Mouse (Mus musculus): Measurements from ENCODE around the gene Snrpg. TPM values are rescaled to one million over a fixed set of nuclear protein-coding genes. Genes with fewer than 3 reads are reported as not detected.

Gene Snrpg
- polyA plus RNA-seq, 1 experiment from 2014 or later: 479 TPM

DNA sequence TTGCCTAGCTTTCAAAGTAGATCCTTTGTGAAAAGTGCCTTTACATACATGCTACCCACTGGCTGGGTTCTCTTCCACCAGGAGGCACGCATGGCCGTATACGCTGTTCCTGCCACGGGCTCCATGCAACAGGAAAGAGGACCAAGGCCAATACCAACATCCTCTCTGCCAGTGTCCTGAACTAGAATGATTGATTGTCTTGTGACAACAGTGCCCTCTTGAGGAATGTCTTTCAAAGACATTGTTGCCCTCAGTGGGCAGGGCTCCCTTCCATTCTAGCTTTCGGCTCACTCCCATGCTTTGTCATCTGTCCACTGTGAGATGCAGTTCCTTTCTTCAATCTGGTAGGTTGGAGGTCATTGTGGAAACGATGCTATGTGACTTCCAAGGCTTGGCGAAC, 21.8 kb upstream of the Snrpg start:
- no peak for ATAC-seq (ENCODE audit: low FRiP score)
- Histone ChIP-seq H3K4me2 (no peak overlapping the region), H3K27ac (no peak overlapping the region), H3K4me1 (replicated peaks) (peaks cover 2% of the 10 kb centered on the region), H3K4me3 (no peak overlapping the region), H3K27me3 (no peaks in the 10 kb centered on the region), H3K9ac (no peak overlapping the region), H3K9me3 (no peaks in the 10 kb centered on the region), H3K36me3 (no peaks in the 10 kb centered on the region)
- 60% methylated on average over 7 of the region's 7 CpGs for WGBS

DNA sequence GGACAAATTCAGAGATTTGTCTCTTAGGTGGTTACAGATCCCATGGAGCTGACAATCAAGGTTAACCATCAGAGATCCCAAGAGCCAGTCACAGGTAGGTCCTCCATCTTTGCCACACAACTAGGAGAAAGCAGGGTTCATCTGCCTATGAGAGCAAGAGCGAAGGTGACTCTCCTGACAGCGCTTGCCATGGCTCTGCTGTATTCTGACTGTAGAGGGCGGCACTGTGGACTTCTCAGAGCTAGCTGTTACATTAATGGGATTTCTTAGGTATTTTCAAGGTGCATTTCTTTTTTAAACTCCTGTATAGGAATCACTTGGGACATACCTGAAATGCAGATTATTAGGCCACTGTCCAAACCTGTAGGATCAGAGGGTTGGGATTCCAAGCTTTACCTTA, 16.2 kb upstream of the Snrpg start:
- Histone ChIP-seq H3K36me3 (no peaks in the 10 kb centered on the region), H3K4me1 (replicated peaks) (no peaks in the 10 kb centered on the region), H3K9ac (no peak overlapping the region), H3K4me2 (no peak overlapping the region), H3K9me3 (no peaks in the 10 kb centered on the region), H3K27ac (no peak overlapping the region), H3K27me3 (no peaks in the 10 kb centered on the region), H3K4me3 (no peak overlapping the region)
- 59% methylated on average over 3 of the region's 3 CpGs for WGBS
- ATAC-seq (ENCODE audit: low FRiP score): no peak

DNA sequence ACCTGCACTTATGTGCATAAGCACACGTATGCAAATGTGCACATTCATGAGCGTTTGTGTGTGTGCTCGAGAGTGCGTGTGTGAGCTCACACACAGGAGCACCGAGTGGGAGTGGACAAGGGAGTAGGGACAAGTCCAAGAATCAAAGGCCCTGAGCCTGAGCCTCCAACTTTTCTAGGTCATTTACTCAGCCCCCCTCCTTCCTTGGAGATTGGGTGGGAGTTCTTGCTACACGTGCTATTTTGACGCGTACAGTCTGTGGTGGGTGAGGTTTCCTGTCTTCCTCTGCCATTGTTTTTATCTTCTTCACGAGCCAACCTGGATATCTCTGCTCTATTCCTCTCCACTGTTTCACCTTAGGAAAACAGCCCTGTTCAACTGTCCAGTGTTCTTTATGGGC, 14.1 kb upstream of the Snrpg start:
- 86% methylated on average over 9 of the region's 9 CpGs for WGBS
- no peak for ATAC-seq (ENCODE audit: low FRiP score)
- no peaks in the 10 kb centered on the region for H3K36me3 ChIP-seq
- no peaks in the 10 kb centered on the region for H3K4me1 ChIP-seq (replicated peaks)
- H3K4me2 ChIP-seq: no peak overlapping the region
- no peaks in the 10 kb centered on the region for H3K27me3 ChIP-seq
- H3K27ac ChIP-seq: no peak overlapping the region
- H3K9me3 ChIP-seq: no peaks in the 10 kb centered on the region
- H3K9ac ChIP-seq: no peak overlapping the region
- H3K4me3 ChIP-seq: no peak overlapping the region

DNA sequence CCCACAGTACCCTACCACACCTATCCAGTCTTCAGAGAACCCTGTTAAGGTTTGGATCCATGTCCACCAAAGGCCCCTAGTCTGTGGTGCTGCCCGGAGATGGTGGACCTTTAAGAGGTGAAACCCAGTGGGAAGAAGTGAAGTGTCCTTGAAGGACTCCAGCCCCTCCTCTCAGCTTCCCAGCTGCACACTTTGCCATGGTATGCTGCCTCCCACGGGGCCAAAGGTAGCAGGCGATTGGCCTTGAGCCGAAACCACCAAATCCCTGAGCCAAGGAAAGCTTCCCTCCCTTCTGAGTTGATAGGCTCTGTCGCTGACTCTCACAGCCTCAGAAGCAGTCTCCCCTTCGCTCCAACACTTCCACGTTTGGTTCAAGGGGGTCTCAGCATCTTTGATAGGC, 10.4 kb upstream of the Snrpg start:
- Histone ChIP-seq H3K9ac (no peak overlapping the region), H3K4me1 (replicated peaks) (peaks cover 10% of the 10 kb centered on the region), H3K36me3 (no peaks in the 10 kb centered on the region), H3K4me3 (no peak overlapping the region), H3K27ac (no peak overlapping the region), H3K27me3 (no peaks in the 10 kb centered on the region), H3K9me3 (no peaks in the 10 kb centered on the region), H3K4me2 (no peak overlapping the region)
- ATAC-seq (ENCODE audit: low FRiP score): no peak
- WGBS: 74% methylated on average over 7 of the region's 7 CpGs

DNA sequence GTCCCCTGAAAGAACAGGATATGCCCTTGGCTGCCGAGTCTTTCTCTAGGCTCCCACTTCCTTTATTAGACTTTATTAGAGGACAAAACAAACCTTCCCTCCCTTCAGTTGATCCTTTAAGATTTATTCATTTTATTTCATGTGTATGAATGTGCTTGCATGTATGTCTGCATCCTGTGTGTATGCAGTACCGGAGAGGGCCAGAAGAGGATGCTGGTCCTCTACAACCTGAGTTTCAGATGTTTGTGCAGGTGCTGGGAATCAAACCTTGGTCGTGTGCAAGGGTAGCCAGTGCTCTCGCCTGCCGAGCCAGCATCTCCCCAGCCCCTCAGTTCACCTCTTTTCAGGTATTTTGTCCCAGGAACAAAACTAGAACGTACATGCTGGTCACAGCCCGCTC, 9.7 kb upstream of the Snrpg start:
- Histone ChIP-seq H3K4me1 (replicated peaks) (peaks cover 15% of the 10 kb centered on the region), H3K27me3 (no peaks in the 10 kb centered on the region), H3K36me3 (no peaks in the 10 kb centered on the region), H3K4me3 (no peak overlapping the region), H3K4me2 (no peak overlapping the region), H3K27ac (no peak overlapping the region), H3K9me3 (no peaks in the 10 kb centered on the region), H3K9ac (no peak overlapping the region)
- ATAC-seq (ENCODE audit: low FRiP score): no peak
- WGBS: 94% methylated on average over 7 of the region's 7 CpGs

DNA sequence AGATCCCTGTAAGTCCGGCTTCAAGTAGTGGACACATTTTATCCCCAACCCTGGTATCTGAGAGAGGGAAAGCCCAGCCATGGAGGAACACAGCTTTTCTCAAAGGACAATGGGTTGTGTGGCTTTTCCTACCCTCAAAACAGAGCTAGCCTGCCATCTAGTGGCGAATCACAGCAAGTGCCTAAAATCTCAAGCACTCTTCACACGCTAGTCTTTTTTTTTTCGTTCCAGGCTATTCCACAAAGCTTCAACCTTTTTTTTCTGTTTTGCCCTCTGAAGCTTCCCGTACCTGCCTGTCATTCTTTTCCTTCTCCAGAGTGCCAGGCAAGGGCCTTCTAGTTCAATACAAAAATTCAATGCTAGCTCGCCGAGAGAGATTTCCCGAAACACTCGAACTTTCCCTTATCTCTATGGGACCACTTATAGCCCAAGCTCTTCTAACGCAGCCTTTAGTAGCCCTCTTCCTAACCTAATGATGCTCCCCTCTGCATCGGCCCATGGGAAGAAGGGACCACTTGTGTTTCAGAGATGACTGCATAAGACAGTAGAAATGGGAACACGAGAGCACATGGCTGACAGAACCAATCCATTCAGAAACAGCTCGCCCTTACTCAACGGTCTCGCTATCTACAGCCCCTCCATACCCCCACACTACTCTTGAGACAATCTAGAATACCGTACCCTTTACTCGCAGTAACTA, 6.5 kb upstream of the Snrpg start:
- no peaks in the 10 kb centered on the region for H3K27me3 ChIP-seq
- peak overlapping the region; percentile 89 for H3K9ac ChIP-seq
- peaks cover 24% of the 10 kb centered on the region for H3K4me1 ChIP-seq (replicated peaks)
- peaks cover 12% of the 10 kb centered on the region for H3K36me3 ChIP-seq
- H3K27ac ChIP-seq: peak overlapping the region; percentile 90
- 2% methylated on average over 17 of the region's 17 CpGs for WGBS
- no peaks in the 10 kb centered on the region for H3K9me3 ChIP-seq
- ATAC-seq (ENCODE audit: low FRiP score): peak; percentile 53
- H3K4me2 ChIP-seq: peak overlapping the region; percentile 88
- peak overlapping the region; percentile 73 for H3K4me3 ChIP-seq

DNA sequence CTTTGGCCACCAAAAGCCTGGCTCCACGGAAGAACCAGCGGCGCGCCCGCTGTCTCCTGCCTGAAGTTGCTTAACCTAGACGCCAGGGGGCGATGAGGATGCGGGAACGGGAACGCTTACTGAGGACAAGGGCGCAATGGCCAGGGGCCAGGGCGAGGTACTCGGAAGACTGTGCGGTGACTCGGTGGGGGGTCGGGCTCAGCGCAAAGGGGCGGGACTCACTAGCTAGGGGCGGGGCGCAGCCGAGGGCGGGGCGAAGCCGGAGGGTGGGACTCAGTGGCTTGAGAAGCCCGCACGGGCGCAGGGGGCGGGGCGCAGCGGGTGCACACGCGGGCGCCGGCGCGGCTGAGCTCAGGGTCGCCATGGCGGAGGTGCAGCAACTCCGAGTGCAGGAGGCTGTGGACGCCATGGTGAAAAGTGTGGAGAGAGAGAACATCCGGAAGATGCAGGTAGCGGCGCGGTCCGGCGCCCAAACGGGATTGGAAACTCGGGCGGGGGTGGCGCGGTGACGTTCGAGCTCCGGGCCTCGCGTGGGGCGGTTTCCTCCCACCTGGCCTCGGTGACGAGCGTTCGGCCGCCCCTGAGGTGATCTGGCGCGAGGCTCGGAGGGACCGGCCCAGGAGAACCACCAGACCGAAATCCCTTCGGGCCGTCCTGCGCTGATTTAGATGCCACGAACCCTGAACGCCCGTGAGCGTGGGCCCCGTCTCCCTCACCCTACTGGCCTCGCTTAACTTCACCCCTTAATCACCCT, 5.6 kb upstream of the Snrpg start, which contains the start of gene Fam136a:
Gene Fam136a, plus strand, starts transcription at position 276 of the 754 bp plus-strand sequence.
- peaks cover 27% of the 10 kb centered on the region for H3K4me1 ChIP-seq (replicated peaks)
- ATAC-seq (ENCODE audit: low FRiP score): peak; percentile 95
- H3K27me3 ChIP-seq: no peaks in the 10 kb centered on the region
- under 1% methylated on average over 74 of the region's 76 CpGs for WGBS
- H3K4me3 ChIP-seq: peak within 1 kb of the TSS; percentile 73
- peak within 1 kb of the TSS; percentile 88 for H3K27ac ChIP-seq
- H3K9me3 ChIP-seq: no peaks in the 10 kb centered on the region
- H3K9ac ChIP-seq: peak within 1 kb of the TSS; percentile 89
- peaks cover 12% of the 10 kb centered on the region for H3K36me3 ChIP-seq
- peak within 1 kb of the TSS; percentile 88 for H3K4me2 ChIP-seq

DNA sequence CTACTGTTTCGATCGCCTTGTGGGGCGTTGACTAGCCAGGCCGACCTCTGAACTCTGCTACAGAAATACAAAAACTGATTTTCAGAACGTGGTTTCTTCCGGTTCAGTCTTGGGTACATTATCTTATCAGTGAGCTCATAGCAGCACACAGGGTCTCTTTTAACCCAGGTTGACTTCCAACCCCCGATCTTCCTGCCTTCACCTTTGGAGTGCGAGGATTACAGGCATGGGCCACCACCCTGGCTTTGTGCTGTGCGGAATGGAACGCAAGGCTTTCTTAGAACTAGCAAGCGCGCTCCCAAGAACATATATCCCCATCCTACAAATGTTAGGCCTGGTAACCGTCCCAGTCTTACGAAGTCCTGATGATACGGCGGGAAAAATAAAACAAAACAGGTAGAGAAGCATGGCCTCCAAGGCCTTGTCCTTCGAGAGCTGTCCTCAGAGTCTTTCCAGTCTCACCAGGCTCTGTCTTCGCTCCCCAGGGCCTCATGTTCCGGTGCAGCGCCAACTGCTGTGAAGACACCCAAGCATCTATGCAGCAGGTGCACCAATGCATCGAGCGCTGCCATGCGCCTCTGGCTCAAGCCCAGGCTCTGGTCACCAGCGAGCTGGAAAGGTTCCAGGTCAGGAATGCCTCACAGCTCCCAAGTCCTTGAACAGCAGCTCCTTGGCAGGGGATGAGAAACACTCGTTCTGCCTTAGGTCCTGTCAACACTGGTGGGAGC, 4.8 kb upstream of the Snrpg start:
- WGBS: 42% methylated on average over 25 of the region's 25 CpGs
- Histone ChIP-seq H3K4me2 (peak overlapping the region; percentile 88), H3K27me3 (no peaks in the 10 kb centered on the region), H3K36me3 (peaks cover 12% of the 10 kb centered on the region), H3K27ac (peak overlapping the region; percentile 88), H3K4me3 (peak overlapping the region; percentile 73), H3K9me3 (no peaks in the 10 kb centered on the region), H3K4me1 (replicated peaks) (peaks cover 32% of the 10 kb centered on the region), H3K9ac (peak overlapping the region; percentile 89)
- ATAC-seq (ENCODE audit: low FRiP score): no peak

DNA sequence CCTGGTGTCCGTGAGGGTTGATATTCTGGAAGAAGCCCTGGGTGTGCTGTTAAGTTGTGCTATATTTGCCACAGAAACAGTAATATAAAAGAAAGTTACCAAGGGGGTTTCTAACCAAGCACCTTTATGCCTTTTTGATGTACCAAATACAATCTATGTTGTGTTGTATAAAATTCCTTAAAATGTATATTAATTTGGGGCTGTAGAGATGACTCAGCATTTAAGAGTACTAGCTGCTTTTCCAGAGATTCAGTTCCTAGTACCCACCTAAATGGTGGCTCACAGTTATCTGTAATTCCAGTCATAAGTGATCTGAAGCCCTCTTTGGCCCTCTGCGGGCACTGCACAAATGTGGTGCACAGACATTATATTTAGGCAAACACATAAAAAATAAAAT, 4.3 kb upstream of the Snrpg start:
- Histone ChIP-seq H3K4me1 (replicated peaks) (peaks cover 33% of the 10 kb centered on the region), H3K4me3 (peak overlapping the region; percentile 73), H3K9me3 (no peaks in the 10 kb centered on the region), H3K27me3 (no peaks in the 10 kb centered on the region), H3K27ac (peak overlapping the region; percentile 88), H3K9ac (peak overlapping the region; percentile 89; the same call in 1 of the 2 replicates), H3K36me3 (peaks cover 12% of the 10 kb centered on the region), H3K4me2 (peak overlapping the region; percentile 88)
- no peak for ATAC-seq (ENCODE audit: low FRiP score)
- 76% methylated on average over 2 of the region's 2 CpGs for WGBS

DNA sequence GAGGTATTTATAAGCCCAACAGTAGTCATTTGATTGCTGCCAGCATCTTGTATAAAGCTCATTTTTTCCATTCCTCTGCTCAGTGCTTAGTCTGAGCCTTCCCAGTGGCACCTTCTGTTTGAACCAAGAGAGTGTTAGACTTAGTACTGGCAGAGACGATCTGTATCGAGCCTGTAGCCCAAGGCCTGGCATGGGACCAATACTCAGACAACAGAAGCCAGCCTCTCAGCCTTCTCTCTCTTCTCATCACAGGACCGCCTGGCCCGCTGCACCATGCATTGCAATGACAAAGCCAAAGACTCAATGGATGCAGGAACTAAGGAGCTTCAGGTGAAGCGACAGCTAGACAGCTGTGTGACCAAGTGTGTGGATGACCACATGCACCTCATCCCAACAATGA, 2.6 kb upstream of the Snrpg start:
- H3K9ac ChIP-seq: no peak overlapping the region
- ATAC-seq (ENCODE audit: low FRiP score): no peak
- H3K36me3 ChIP-seq: peaks cover 12% of the 10 kb centered on the region
- no peak overlapping the region for H3K27ac ChIP-seq
- peaks cover 49% of the 10 kb centered on the region for H3K4me1 ChIP-seq (replicated peaks)
- H3K27me3 ChIP-seq: no peaks in the 10 kb centered on the region
- no peak overlapping the region for H3K4me3 ChIP-seq
- H3K4me2 ChIP-seq: no peak overlapping the region
- WGBS: 90% methylated on average over 5 of the region's 5 CpGs
- H3K9me3 ChIP-seq: no peaks in the 10 kb centered on the region

DNA sequence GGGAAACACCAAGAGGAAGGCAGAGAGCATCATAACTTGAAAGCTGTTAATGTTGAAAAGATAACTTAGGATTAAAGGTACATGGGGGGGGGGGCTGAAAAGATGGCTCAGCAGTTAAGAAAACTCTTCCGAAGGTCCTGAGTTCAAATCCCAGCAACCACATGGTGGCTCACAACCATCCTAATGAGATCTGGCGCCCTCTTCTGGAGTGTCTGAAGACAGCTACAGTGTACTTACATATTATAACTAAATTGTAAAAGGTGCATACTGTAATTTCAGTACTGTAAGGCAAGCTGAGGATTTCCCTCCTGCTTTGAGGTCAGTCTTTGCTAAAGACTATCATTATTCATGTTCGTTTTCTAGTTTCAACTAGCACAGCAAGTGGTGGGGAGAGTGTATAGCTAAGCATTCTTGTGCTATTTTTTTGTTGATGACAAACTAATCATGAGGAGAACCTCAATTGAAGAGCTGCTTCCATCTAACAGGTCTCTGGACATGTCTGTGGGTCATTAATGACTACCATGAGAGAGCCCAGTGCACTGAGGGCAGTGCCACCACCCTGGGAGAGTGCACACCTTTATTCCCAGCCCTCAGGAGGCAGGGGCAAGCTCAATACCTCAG, 901 bp upstream of the Snrpg start:
- Histone ChIP-seq H3K27ac (peak overlapping the region; percentile 97), H3K4me2 (peak overlapping the region; percentile 92), H3K9ac (peak overlapping the region; percentile 79), H3K4me1 (replicated peaks) (peaks cover 44% of the 10 kb centered on the region), H3K4me3 (peak overlapping the region; percentile 93), H3K36me3 (peaks cover 12% of the 10 kb centered on the region), H3K9me3 (no peaks in the 10 kb centered on the region), H3K27me3 (no peaks in the 10 kb centered on the region)
- WGBS: 64% methylated on average over 3 of the region's 3 CpGs
- ATAC-seq (ENCODE audit: low FRiP score): no peak

DNA sequence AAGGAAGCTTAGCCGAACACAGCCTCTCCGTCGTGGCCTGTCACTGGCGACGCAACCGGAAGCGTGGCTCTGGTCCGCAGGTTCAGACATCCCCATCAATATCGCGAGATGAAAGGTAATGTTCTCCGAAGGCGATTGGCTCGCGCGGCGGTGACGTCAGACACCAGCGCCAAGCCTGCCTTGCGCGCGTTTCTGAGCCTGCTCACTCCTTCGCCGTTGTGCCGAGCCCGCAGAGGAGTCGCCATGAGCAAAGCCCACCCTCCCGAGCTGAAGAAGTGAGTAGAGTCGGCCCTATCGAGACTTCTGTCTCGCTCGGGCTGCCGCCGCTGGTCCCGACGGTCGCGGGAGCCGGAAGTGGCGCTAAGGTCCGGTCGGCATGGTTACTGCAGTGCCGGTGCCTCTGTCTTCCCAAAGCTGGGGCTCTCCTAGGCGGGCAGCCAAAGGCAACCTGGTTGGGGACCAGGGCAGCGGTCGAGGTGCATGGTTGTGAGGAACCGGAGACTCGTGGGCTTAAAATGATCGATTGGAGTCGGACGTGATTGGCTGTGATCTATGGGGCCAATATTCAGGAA, 322 bp downstream of the Snrpg start:
- H3K4me3 ChIP-seq: peak overlapping the region; percentile 93
- no peaks in the 10 kb centered on the region for H3K9me3 ChIP-seq
- H3K27ac ChIP-seq: peak overlapping the region; percentile 97
- peak overlapping the region; percentile 90 for H3K9ac ChIP-seq
- peak; percentile 96 for ATAC-seq (ENCODE audit: low FRiP score)
- peaks cover 16% of the 10 kb centered on the region for H3K36me3 ChIP-seq
- no peaks in the 10 kb centered on the region for H3K27me3 ChIP-seq
- peak overlapping the region; percentile 92 for H3K4me2 ChIP-seq
- WGBS: under 1% methylated on average over 50 of the region's 50 CpGs
- H3K4me1 ChIP-seq (replicated peaks): peaks cover 39% of the 10 kb centered on the region

All from hindbrain, embryonic 13.5 days (tissue).